Comparison of ENCODE assay signal across 13 mouse cellular contexts in the genomic region with DNA sequence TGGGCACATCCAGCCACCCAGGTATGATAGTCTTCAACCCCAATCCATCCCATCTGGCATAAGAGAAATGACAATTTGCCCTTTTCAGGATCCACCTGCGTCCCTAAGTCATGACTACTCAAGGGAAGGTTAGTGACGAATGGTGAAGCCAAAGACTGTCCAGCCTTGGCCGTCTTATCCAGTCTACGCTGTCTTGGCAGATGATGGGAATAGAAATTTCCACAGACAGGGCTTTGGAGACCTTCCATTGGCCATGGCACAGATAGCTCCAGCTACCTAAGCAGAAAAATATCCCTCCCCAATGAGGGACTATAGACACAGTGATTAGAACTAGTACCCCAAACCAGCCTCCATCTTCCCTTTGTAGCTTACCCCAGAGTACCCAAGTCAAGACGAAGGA.
DNase-seq lines count a peak whose midpoint lies in the region.
"Had no signal": no experiment of that assay in that cellular context is flagged by ENCODE, and none has a peak within 500 bp of the region (broad histone marks: within the 10 kb centered on the region; RNA-seq: fewer than 3 reads in every experiment).

No protein-coding gene starts in this region.

- DNase-seq in cerebellum, postnatal 10 days: peak; percentile 57 to 58
- DNase-seq in cerebellum, postnatal 36 days: no peak
- DNase-seq in brain, adult 2 months (ENCODE audit: low read depth, low spot score): peak; percentile 51
- no peak for DNase-seq in ovary, postnatal 10 days (ENCODE audit: low spot score)
- DNase-seq: adrenal gland, adult 2 months; adrenal gland, adult 8-10 months; adrenal gland, postnatal 10 days; adrenal gland, postnatal 14 days; adrenal gland, postnatal 25 days; adrenal gland, postnatal 36 days; B cell, adult 2 months; cerebellum, adult 11 months; cerebellum, adult 11-12 months had no signal

Comparison
In these comparisons a context has a peak if more than half of its experiments do, and no peak if none do; other contexts are left out.
1. DNase-seq: peak in cerebellum, postnatal 10 days (2 of 2) and brain, adult 2 months (single experiment); none in cerebellum, postnatal 36 days (0 of 2) and ovary, postnatal 10 days (single experiment).